Mouse (Mus musculus) spleen, postnatal 36 days (tissue): Measurements from ENCODE around the gene Rcbtb2.

Experiments used
- DNase-seq, 2 experiments: peaks; one replicate each; pipeline ENCODE4 v3.0.0; 2022; ENCODE audit warnings: low spot score in 2 of 2, mixed read lengths in 1 of 2

Gene Rcbtb2

GRCm38 (mm10) chr14:73209262-73209661, 86.4 kb downstream of the Rcbtb2 start:
- DNase-seq = peak in 1 of 2 experiments; percentile 19

DNA sequence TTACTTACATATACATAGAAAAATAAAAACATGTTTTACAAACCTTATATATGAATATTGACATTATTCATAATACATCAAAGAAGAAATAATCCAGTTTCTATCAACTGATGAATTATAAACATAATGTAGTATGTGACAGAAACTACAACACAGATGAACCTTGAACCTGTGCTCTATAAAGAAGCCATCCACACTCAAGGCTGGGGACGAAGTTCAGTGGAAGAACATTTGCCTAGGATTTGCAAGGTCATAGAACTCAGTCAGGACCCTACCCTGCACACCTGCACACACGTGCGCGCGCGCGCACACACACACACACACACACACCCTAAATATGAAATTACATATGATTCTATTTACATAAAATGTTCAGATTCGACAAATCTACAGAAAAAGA, 87.4 kb downstream of the Rcbtb2 start:
- DNase-seq = no peak

- DNase-seq = no peak
These were observed 88.6 kb downstream of the Rcbtb2 start for GRCm38 (mm10) chr14:73211477-73211876.

DNA sequence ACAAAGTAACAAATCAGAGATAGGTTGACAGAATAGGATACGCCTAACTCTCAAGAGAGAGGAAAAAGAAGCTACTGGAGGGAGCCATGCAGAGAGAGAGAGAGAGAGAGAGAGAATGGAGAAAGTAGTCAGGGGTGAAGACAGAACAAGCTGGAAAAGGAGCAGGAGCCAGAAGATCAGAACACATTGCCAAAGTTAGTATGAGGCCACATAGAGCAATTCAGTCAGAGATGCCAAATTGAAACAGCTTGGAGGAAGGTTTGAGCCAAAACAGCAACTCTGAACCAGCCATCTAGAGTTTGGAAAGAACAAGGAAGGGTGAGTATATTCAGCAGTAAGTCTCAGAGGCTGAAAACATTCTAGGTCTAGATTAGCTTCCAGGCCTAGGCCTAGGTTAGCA, 94.2 kb downstream of the Rcbtb2 start:
- no peak for DNase-seq

GRCm38 (mm10) chr14:73222316-73222970, 99.6 kb downstream of the Rcbtb2 start:
- peak in 1 of 2 experiments; percentile 33 for DNase-seq

GRCm38 (mm10) chr14:73226346-73226745, 103.5 kb downstream of the Rcbtb2 start:
- DNase-seq = no peak

- DNase-seq = no peak
These were observed 104.0 kb downstream of the Rcbtb2 start for GRCm38 (mm10) chr14:73226849-73227248.

DNA sequence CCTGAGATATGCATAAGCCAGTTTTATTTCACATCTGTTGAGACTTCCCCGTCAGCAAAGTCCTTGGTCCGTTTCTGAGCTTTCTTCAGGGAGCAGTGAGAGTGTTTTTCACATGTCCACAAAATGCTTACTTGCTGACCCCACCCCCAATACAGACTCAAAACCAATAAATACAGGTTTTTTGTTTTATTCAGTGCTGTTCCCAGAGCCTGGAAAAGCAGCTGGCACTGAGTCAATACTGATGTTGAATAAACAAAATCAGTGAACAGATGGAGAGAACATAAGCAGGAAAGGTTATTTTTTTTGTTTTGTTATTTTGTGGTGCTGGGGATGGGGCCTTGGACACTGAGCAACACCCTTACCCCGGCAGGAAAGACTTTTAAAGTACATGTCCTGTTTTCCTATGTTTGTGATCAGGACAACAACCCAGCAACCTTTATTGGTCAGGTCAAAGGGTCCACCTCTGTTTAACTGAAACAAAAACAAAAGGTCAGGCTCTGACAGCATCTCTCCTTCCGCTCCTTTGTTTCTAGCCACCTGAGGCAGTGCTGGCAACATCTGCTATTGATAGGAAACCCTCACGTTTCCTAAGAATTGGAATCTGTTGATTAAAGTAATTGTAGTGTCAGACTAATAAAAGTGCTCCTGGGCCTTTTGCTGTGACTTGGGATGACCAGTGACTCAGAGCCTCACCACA, 108.6 kb downstream of the Rcbtb2 start:
- DNase-seq = no peak

GRCm38 (mm10) chr14:73234468-73235031, 111.7 kb downstream of the Rcbtb2 start:
- no peak for DNase-seq

GRCm38 (mm10) chr14:73237848-73238321, 115.0 kb downstream of the Rcbtb2 start, which contains the start of gene Lpar6:
TSS of gene Lpar6 (plus strand) at chr14:73237895.
- peak; percentile 30 to 46 for DNase-seq

DNA sequence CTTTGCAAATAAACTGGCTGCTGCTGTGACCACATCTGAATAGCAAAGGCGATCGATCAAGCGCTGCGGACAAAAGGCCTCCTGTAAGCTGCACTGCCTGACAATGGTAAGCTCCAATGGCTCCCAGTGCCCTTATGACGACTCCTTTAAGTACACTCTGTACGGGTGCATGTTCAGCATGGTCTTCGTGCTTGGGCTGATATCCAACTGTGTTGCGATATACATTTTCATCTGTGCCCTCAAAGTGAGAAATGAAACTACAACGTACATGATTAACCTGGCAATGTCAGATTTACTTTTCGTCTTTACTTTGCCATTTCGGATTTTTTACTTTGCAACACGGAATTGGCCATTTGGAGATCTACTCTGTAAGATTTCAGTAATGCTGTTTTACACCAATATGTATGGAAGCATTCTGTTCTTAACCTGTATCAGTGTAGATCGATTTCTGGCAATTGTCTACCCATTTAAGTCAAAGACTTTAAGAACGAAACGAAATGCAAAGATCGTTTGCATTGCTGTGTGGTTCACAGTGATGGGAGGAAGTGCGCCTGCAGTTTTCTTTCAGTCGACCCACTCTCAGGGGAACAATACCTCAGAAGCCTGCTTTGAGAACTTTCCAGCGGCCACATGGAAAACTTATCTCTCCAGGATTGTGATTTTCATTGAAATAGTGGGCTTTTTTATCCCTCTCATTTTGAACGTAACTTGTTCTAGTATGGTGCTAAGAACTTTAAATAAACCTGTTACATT, 115.8 kb downstream of the Rcbtb2 start:
- peak; percentile 59 to 62 for DNase-seq

- DNase-seq = no peak
These were observed 116.5 kb downstream of the Rcbtb2 start for GRCm38 (mm10) chr14:73239291-73239690.

DNA sequence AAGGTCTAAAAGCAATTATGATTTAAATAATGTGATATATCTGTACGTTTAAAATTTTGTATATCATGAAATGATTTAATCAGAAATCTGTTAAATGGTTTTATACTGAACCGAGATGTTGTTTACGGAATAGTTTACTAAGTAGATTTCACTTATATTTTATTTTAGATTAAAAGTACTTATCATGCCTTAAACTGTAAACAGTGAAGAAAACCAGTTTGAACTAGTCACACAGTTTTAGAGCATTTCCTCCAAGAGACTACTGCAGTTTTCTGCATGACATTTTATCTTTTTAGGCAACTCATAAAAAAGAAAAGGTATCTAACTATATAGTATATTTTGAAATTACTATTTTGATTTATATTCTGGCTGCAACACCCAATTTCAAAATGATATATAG, 117.0 kb downstream of the Rcbtb2 start:
- no peak for DNase-seq

DNA sequence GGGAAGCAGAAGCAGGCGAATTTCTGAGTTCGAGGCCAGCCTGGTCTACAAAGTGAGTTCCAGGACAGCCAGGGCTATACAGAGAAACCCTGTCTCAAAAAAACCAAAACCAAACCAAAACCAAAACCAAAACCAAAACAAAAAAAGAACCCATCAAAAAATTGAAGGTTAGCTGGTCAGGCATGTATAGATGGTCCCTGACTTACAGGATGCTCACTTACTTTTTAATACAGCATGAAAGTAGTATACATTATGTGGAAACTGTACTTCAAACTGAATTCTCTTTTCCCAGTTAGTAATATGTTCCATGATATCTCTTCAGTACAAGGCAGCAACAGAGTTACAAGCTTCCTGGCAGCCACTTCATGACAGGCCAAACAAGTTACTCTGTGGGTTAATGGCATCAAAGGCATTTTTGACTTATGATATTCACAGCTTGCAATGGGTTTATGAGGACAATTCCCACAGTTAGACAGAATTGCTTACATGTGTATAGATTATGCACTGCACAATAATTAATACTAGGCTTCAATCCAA, 121.3 kb downstream of the Rcbtb2 start:
- no peak for DNase-seq

DNA sequence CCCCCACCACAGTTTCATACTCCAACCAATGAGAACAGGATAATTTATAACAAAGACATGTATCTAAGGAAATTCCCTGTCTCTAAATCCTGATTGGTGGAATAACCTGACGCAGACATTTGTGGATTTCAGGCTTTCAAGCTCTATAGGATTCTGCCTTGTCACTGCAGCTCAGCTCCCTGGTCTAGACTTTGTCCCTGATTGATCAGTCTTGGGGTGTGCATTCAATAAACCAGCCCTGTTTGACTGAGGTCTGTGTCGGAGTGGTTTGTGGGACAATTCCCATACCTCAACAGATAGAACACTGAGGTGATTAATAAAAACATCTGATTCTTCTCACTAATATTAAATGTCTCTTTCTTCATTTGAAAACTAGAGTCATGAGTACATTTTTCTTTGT, 127.2 kb downstream of the Rcbtb2 start:
- no peak for DNase-seq

GRCm38 (mm10) chr14:73252276-73252675, 129.4 kb downstream of the Rcbtb2 start:
- DNase-seq = no peak

GRCm38 (mm10) chr14:73253453-73254251, 130.8 kb downstream of the Rcbtb2 start:
- no peak for DNase-seq

GRCm38 (mm10) chr14:73254412-73254811, 131.6 kb downstream of the Rcbtb2 start:
- DNase-seq = no peak

DNA sequence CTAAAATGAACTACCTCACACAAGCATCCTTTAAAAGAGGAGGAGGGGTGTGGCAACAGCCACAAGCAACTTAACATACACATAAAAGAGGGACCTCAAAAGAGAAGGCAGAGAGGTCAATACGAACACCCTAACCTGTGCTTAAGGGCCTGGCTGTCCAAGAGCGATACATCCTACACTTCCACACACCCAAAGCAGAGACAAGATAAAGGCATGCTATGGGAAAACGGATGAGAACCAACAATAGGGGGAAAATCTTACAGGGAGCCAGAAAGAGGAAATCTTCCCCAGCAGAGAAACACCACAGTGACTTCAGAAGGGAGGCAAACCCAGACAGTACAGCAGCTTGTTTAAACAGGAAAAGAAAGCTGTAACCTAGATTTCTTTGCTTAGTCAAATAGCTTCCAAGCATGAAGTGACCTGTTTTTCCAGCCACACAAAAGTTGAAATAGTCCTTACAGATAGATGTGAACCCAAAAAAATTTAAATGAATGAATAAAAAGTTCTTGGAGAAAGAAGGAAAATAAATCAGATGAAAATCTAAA, 132.7 kb downstream of the Rcbtb2 start:
- no peak for DNase-seq

- no peak for DNase-seq
These were observed 134.5 kb downstream of the Rcbtb2 start for GRCm38 (mm10) chr14:73257348-73257747.
